Mouse (Mus musculus) monocyte, adult 5-6 weeks (primary cell): Measurements from ENCODE around the gene Pik3cb. TPM values are rescaled to one million over a fixed set of nuclear protein-coding genes. Genes with fewer than 3 reads are reported as not detected.

Experiments used
- ATAC-seq: fragments of 153-309, 156-312 bp; replicated peaks from 2 replicates; pipeline ENCODE4 v1.8.0; 2017; ENCODE audit warnings: mild to moderate bottlenecking; ENCODE audit not compliant: low TSS enrichment, insufficient number of reproducible peaks, severe bottlenecking, poor library complexity, low FRiP score
- total RNA-seq: library from RNA; stranded (forward); fragments of 200-1000, 200-491, 200-594 nt; gene quantifications from 3 replicates; pipeline ENCODE4 v1.2.3, GENCODE M21; 2017

Pik3cb gene
- total RNA-seq, 1 experiment from 2014 or later: 6.8 TPM

- ATAC-seq: no peak
These were observed 106.3 kb downstream of the Pik3cb start for GRCm38 (mm10) chr9:99034111-99034510.

- ATAC-seq: no peak
These were observed 108.4 kb downstream of the Pik3cb start for GRCm38 (mm10) chr9:99032031-99032430.

GRCm38 (mm10) chr9:99021751-99022150 lies 118.7 kb downstream of the Pik3cb start:
- no peak for ATAC-seq

GRCm38 (mm10) chr9:99021166-99021565 lies 119.3 kb downstream of the Pik3cb start:
- no peak for ATAC-seq

- ATAC-seq: no peak
These were observed 122.7 kb downstream of the Pik3cb start for GRCm38 (mm10) chr9:99017679-99018078.

- ATAC-seq: no peak
These were observed 123.7 kb downstream of the Pik3cb start for GRCm38 (mm10) chr9:99016759-99017158.

- no peak for ATAC-seq
These were observed 124.1 kb downstream of the Pik3cb start for GRCm38 (mm10) chr9:99016301-99016700.

GRCm38 (mm10) chr9:99009898-99010199 lies 130.6 kb downstream of the Pik3cb start:
- ATAC-seq: no peak

GRCm38 (mm10) chr9:99009069-99009897 lies 131.1 kb downstream of the Pik3cb start:
- ATAC-seq: no peak

- ATAC-seq: no peak
These were observed 139.1 kb downstream of the Pik3cb start for GRCm38 (mm10) chr9:99001326-99001725.

GRCm38 (mm10) chr9:98999881-99000339 lies 140.5 kb downstream of the Pik3cb start:
- no peak for ATAC-seq

- ATAC-seq: no peak
These were observed 146.3 kb downstream of the Pik3cb start for GRCm38 (mm10) chr9:98994103-98994502.

- no peak for ATAC-seq
These were observed 153.3 kb downstream of the Pik3cb start for GRCm38 (mm10) chr9:98987131-98987530.

Other genes starting within 250 kb of the Pik3cb start
- not detected in 3 replicates for gene 7420426K07Rik, start 237.5 kb downstream of the Pik3cb start, total RNA-seq
- gene Foxl2, start 185.3 kb downstream of the Pik3cb start, total RNA-seq: not detected in 3 replicates
- 131 to 158 TPM (median 133 TPM) in 3 replicates for gene Faim, start 154.2 kb downstream of the Pik3cb start, total RNA-seq
- not detected in 3 replicates for gene Gm1123, start 104.9 kb downstream of the Pik3cb start, total RNA-seq
- gene Faiml, start 96.6 kb upstream of the Pik3cb start, total RNA-seq: not detected in 3 replicates
- 24.1 to 37.1 TPM (median 29.0 TPM) in 3 replicates for gene Cep70, start 102.7 kb upstream of the Pik3cb start, total RNA-seq
- gene Esyt3, start 217.9 kb upstream of the Pik3cb start, total RNA-seq: not detected in 3 replicates